Mouse (Mus musculus) heart, adult 11 months (tissue): ENCODE measurements at regions not wholly inside any gene's neighbourhood (a gene's known extent, or its start where the extent isn't known, plus 50 kb on each side); places are given as distances from the start of the nearest gene placed in this dataset.
A peak's percentile ranks its signal among the peaks of the same experiment; 100 is the strongest.

Source experiments
- DNase-seq: peaks from one replicate; pipeline ENCODE4 v3.0.0; 2022

GRCm38 (mm10) chr10:87999617-88000330 lies 91.1 kb upstream of the Pmch start:
- peak; percentile 68 for DNase-seq

GRCm38 (mm10) chr10:88008679-88009078 lies 82.2 kb upstream of the Pmch start:
- DNase-seq = peak; percentile 39

- DNase-seq = peak; percentile 62
Measured at GRCm38 (mm10) chr10:88010866-88011265, 80.0 kb upstream of the Pmch start.

- DNase-seq = no peak
Measured at GRCm38 (mm10) chr10:88031978-88032377, 58.9 kb upstream of the Pmch start.
